Mouse (Mus musculus): ENCODE results near the gene Krt6b.
A peak's percentile ranks its signal among the peaks of the same experiment; 100 is the strongest.

- peak; percentile 27 for TF ChIP-seq CTCF (conservative IDR thresholded peaks at IDR 0.05; ENCODE audit: low read length)
- no peak for TF ChIP-seq NANOG (IDR thresholded peaks at IDR 0.05; ENCODE audit: borderline replicate concordance, low read length)
These were observed 28.6 kb upstream of the Krt6b start for GRCm38 (mm10) chr15:101708683-101709082.
